Mouse (Mus musculus): ENCODE measurements at regions not wholly inside any gene's neighbourhood (a gene's known extent, or its start where the extent isn't known, plus 50 kb on each side); places are given as distances from the start of the nearest gene placed in this dataset.

- DNase-seq, result peak; percentile 82
Measured at GRCm38 (mm10) chr16:95647854-95648253, 54.0 kb upstream of the Ets2 start.

GRCm38 (mm10) chr16:95642784-95643590 lies 56.6 kb upstream of the Erg start:
- DNase-seq, result no peak

- DNase-seq, result no peak
Measured at GRCm38 (mm10) chr16:95640670-95641069, 54.3 kb upstream of the Erg start.

- no peak for DNase-seq
Measured at GRCm38 (mm10) chr16:95639677-95640076, 53.3 kb upstream of the Erg start.

GRCm38 (mm10) chr16:95637850-95638249 lies 51.5 kb upstream of the Erg start:
- peak; percentile 22 for DNase-seq

- DNase-seq, result no peak
Measured at GRCm38 (mm10) chr16:95636615-95637014, 50.2 kb upstream of the Erg start.
